Mouse (Mus musculus) heart, adult 2 months (tissue): ENCODE measurements around the gene Gm10639. TPM values are rescaled to one million over a fixed set of nuclear protein-coding genes. Genes with fewer than 3 reads are reported as not detected.
A peak's percentile ranks its signal among the peaks of the same experiment; 100 is the strongest.
"Not testable (repeated sequence)": the region's sequence is repeated elsewhere in the genome, so short reads cannot be mapped to it uniquely, and the experiment has no call there.

ENCODE experiments used
- DNase-seq, 2 experiments: peaks; one replicate each; pipeline ENCODE4 v3.0.0; 2021
- H3K27ac ChIP-seq: fragments of 200-600 bp; 2 replicates; pipeline ENCODE4 v1.8.1; 2022
- H3K27me3 ChIP-seq: fragments of 200-500 bp; 2 replicates; pipeline ENCODE4 v1.6.1; 2012; ENCODE audit warnings: mild to moderate bottlenecking, low read length, inconsistent platforms, mixed read lengths; ENCODE audit not compliant: control insufficient read depth, insufficient read depth
- H3K36me3 ChIP-seq: fragments of 200-500 bp; 2 replicates; pipeline ENCODE4 v1.6.1; 2012; ENCODE audit warnings: low read length, inconsistent platforms; ENCODE audit not compliant: control insufficient read depth, insufficient read depth
- H3K4me1 ChIP-seq: fragments of 200-500 bp; 2 replicates; pipeline ENCODE4 v1.6.1; 2011; ENCODE audit warnings: low read length; ENCODE audit not compliant: control insufficient read depth, insufficient read depth
- H3K4me3 ChIP-seq: fragments of 200-600 bp; 2 replicates; pipeline ENCODE4 v1.8.1; 2022
- H3K79me2 ChIP-seq: fragments of 200-500 bp; replicated peaks from 2 replicates; pipeline ENCODE4 v1.6.1; 2012; ENCODE audit warnings: mild to moderate bottlenecking, inconsistent platforms, low read length, moderate library complexity, mixed read lengths; ENCODE audit not compliant: control insufficient read depth, insufficient read depth
- H3K9ac ChIP-seq: fragments of 200-500 bp; 2 replicates; pipeline ENCODE4 v1.6.1; 2012; ENCODE audit warnings: low read depth, mild to moderate bottlenecking, control low read depth, inconsistent platforms, low read length, mixed read lengths
- CTCF ChIP-seq: fragments of 200-600 bp; IDR thresholded peaks from 2 replicates; pipeline ENCODE4 v1.8.1; 2022; ENCODE audit warnings: antibody characterized with exemption, mild to moderate bottlenecking, moderate library complexity
- EP300 ChIP-seq: fragments of 200-500 bp; IDR thresholded peaks from 2 replicates; pipeline ENCODE4 v1.6.1; 2011; ENCODE audit warnings: low read depth, low read length, control low read depth; ENCODE audit not compliant: insufficient read depth
- POLR2A ChIP-seq: fragments of 200-500 bp; IDR thresholded peaks from 2 replicates; pipeline ENCODE4 v1.6.1; 2011; ENCODE audit warnings: mild to moderate bottlenecking, low read depth, low read length, control low read depth; ENCODE audit not compliant: insufficient read depth
- WGBS: fragments of 180-500 bp; shearing (Covaris S2); methylation state at CpG from one replicate; pipeline ENCODE4 v1.1.7; 2018; 5-methylcytosine and 5-hydroxymethylcytosine counted together
- intact Hi-C: fragments of 180-260 bp; cut with DNase I; formaldehyde crosslinking; loops from one replicate; pipeline ENCODE4 v1.15.1; 2025
- polyA plus RNA-seq: library from polyadenylated mRNA; depleted of rRNA; stranded (reverse); fragments of >200 nt; gene quantifications from 2 replicates; pipeline ENCODE4 v1.2.3, GENCODE M21; 2012
- total RNA-seq, 2 experiments: library from RNA; stranded (reverse); gene quantifications; 2 replicates each; pipeline ENCODE4 v1.2.3; 2021

Gene Gm10639
- total and polyA plus RNA-seq, 3 experiments, result 0.18 to 0.44 TPM; not detected in 1

- H3K79me2 ChIP-seq, H3K27me3 ChIP-seq, H3K4me1 ChIP-seq, intact Hi-C loops, DNase-seq, H3K4me3 ChIP-seq, H3K27ac ChIP-seq, H3K36me3 ChIP-seq, H3K9ac ChIP-seq: not testable (repeated sequence)
- WGBS, result 81% methylated on average over 7 of the region's 7 CpGs
These were observed 5.1 kb downstream of the Gm10639 start for GRCm38 (mm10) chr9:78294781-78295180.

DNA sequence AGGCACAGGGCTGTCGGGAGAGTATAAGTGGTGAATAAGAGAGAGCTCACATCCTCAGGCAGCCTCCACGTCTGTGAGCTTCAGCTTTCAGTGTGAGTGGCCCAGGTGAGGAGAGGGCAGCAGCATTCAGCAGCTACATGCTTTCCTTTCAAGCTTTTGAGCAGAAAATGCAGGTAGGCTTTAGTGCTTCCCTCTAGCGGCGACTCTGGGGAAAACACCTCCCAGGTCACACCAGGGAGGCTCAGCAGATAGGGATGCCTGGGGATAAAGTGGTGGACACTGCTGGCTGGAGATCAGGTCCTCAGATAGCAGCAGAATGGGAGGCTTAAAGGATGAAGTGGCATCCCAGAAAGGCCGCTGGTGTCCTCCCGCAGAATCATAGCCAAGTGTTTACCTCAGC lies 6.4 kb downstream of the Gm10639 start:
- H3K27me3 ChIP-seq, intact Hi-C loops, H3K79me2 ChIP-seq, H3K27ac ChIP-seq, H3K4me1 ChIP-seq, H3K36me3 ChIP-seq, H3K9ac ChIP-seq, H3K4me3 ChIP-seq: not testable (repeated sequence)
- peak; percentile 70 for TF ChIP-seq CTCF
- 12% methylated on average over 6 of the region's 6 CpGs for WGBS
- DNase-seq, result peak; percentile 6 to 27

DNA sequence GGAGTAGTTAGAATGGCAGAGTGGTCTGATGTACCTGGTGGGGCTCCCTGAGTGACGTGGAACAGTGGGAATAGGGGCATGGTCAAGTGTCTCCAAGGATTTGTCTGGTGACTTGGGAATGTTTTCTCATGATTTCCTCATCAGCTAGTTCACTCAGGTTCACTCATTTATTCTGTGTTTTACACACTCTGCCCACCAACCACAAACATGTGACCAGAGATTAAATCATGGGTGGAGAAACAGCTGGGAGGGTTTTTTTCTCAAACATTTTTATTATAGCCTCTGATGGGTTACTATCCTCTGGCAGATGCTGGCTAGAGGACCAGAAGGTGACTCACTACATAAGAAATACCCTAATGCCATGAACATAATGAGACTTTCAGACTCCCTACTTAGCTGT lies 8.5 kb downstream of the Gm10639 start:
- intact Hi-C loops, result no loop called here
- DNase-seq, result no peak
- H3K4me1 ChIP-seq, result no peaks in the 10 kb centered on the region
- H3K79me2 ChIP-seq, result no peaks in the 10 kb centered on the region
- WGBS, result 85% methylated on average over 1 of the region's 1 CpGs
- no peaks in the 10 kb centered on the region for H3K27me3 ChIP-seq
- no peak overlapping the region for H3K9ac ChIP-seq
- TF ChIP-seq CTCF (no peak), EP300 (no peak), POLR2A (no peak)
- no peak overlapping the region for H3K4me3 ChIP-seq
- H3K36me3 ChIP-seq, result no peaks in the 10 kb centered on the region
- no peak overlapping the region for H3K27ac ChIP-seq

- H3K36me3 ChIP-seq, intact Hi-C loops, H3K4me1 ChIP-seq, H3K9ac ChIP-seq, H3K79me2 ChIP-seq, H3K4me3 ChIP-seq, H3K27me3 ChIP-seq, DNase-seq, H3K27ac ChIP-seq: not testable (repeated sequence)
- 52% methylated on average over 1 of the region's 1 CpGs for WGBS
These were observed 9.4 kb downstream of the Gm10639 start for GRCm38 (mm10) chr9:78299143-78299542.

DNA sequence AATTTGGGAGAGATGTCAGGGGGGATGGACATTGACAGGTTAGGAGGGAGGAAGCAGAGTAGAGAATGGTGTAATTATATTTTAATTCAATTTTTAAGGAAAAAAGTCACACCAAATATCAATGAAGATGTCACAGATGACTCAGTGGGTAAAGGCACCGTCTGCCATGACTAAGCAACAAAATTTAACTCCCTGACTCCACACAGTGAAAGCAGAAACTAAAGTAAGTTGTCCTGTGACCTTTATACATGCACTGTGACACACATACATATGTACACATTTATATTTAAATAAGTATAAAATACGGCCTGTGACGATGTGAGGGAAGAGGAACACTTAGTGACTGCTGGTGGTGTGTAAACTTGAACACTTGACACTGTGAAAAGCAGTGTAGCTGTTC lies 18.4 kb downstream of the Gm10639 start:
- intact Hi-C loops, H3K4me1 ChIP-seq, H3K9ac ChIP-seq, H3K79me2 ChIP-seq, DNase-seq, H3K27me3 ChIP-seq, H3K4me3 ChIP-seq, H3K27ac ChIP-seq, H3K36me3 ChIP-seq: not testable (repeated sequence)
- WGBS, result 76% methylated on average over 3 of the region's 3 CpGs

DNA sequence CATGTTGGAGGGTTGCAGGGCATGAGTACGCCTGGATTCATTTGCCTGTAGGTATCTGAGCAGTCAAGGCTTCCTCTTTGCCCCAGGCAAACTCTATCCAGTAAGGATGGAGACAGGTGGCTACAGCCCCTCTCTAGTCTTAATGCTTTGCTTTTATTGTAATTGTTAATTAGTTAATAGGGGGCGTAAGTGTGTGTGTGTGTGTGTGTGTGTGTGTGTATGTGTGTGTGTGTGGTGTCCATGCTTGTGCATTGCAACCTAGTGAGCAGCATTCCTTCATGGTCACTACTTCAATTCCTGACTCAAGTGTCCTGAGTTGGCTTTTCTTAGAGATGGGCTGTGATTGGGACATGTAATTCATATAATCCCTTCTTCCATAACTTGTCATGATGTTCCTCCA lies 25.0 kb downstream of the Gm10639 start, which contains the start of gene Omt2a:
Gene Omt2a, minus strand, starts transcription at position 101 of the 400 bp plus-strand sequence.
- WGBS, result 88% methylated on average over 2 of the region's 2 CpGs

GRCm38 (mm10) chr9:78319499-78319898 lies 29.8 kb downstream of the Gm10639 start:
- H3K27me3 ChIP-seq, result no peaks in the 10 kb centered on the region
- TF ChIP-seq EP300, result no peak
- peak; percentile 70 for TF ChIP-seq CTCF
- 5% methylated on average over 1 of the region's 1 CpGs for WGBS
- H3K4me1 ChIP-seq, result no peaks in the 10 kb centered on the region
- intact Hi-C loops, result no loop called here
- DNase-seq, result no peak
- H3K9ac ChIP-seq, result no peak overlapping the region
- H3K27ac ChIP-seq, result no peak overlapping the region
- no peak overlapping the region for H3K4me3 ChIP-seq
- H3K36me3 ChIP-seq, result no peaks in the 10 kb centered on the region
- no peaks in the 10 kb centered on the region for H3K79me2 ChIP-seq

More for the DNA sequence above, 25.0 kb downstream of the Gm10639 start, which contains the start of gene Omt2a:
- no peak within 1 kb of the TSS for H3K9ac ChIP-seq
- H3K27me3 ChIP-seq, result no peaks in the 10 kb centered on the region
- H3K4me1 ChIP-seq, result no peaks in the 10 kb centered on the region
- intact Hi-C loops, result no loop called here
- H3K4me3 ChIP-seq, result no peak within 1 kb of the TSS
- no peaks in the 10 kb centered on the region for H3K36me3 ChIP-seq
- no peak for DNase-seq
- H3K27ac ChIP-seq, result no peak within 1 kb of the TSS
- TF ChIP-seq EP300 (no peak), POLR2A (no peak), CTCF (no peak)
- H3K79me2 ChIP-seq, result no peaks in the 10 kb centered on the region

- H3K4me1 ChIP-seq, intact Hi-C loops, H3K9ac ChIP-seq, H3K4me3 ChIP-seq, H3K79me2 ChIP-seq, H3K27ac ChIP-seq, H3K36me3 ChIP-seq, H3K27me3 ChIP-seq, DNase-seq: not testable (repeated sequence)
- 82% methylated on average over 1 of the region's 1 CpGs for WGBS
These were observed 37.6 kb downstream of the Gm10639 start, which contains the start of gene Omt2b for GRCm38 (mm10) chr9:78327289-78327688. TSS of gene Omt2b (plus strand) at chr9:78327589.

GRCm38 (mm10) chr9:78337050-78337449 lies 47.3 kb downstream of the Gm10639 start:
- H3K27ac ChIP-seq, H3K4me1 ChIP-seq, H3K36me3 ChIP-seq, H3K4me3 ChIP-seq, DNase-seq, H3K27me3 ChIP-seq, H3K79me2 ChIP-seq, intact Hi-C loops, H3K9ac ChIP-seq: not testable (repeated sequence)
